Mouse (Mus musculus): ENCODE results near the gene Dnajb6.

GRCm38 (mm10) chr5:29759318-29759717, 23.8 kb downstream of the Dnajb6 start:
- no peak for TF ChIP-seq CTCF (IDR thresholded peaks at IDR 0.05; ENCODE audit: borderline replicate concordance, control insufficient read depth, extremely low read depth, insufficient read depth, low read length, poor library complexity)
- TF ChIP-seq POLR2A (IDR thresholded peaks at IDR 0.05; ENCODE audit: control insufficient read depth, extremely low read depth, insufficient read depth, low read length, poor library complexity), result no peak

Data from thymus, adult 2 months (tissue).